Mouse (Mus musculus) heart, embryonic 11.5 days (tissue): ENCODE data around the gene Thpo. TPM values are rescaled to one million over a fixed set of nuclear protein-coding genes. Genes with fewer than 3 reads are reported as not detected.

Source experiments
- ATAC-seq: fragments of 200-750 bp; cut with Nextera tagmentation; replicated peaks from 2 replicates; pipeline ENCODE4 v1.8.0; 2017; ENCODE audit warnings: moderate library complexity; ENCODE audit not compliant: insufficient number of reproducible peaks, low FRiP score, low TSS enrichment
- H3K27ac ChIP-seq: fragments of 300-500 bp; sonication (generic); 2 replicates; pipeline ENCODE4 v1.5.1; 2014; ENCODE audit warnings: mild to moderate bottlenecking, low read depth, low read length
- H3K27me3 ChIP-seq: fragments of 300-500 bp; sonication (generic); 2 replicates; pipeline ENCODE4 v1.6.1; 2014; ENCODE audit warnings: mild to moderate bottlenecking, low read length, mixed read lengths; ENCODE audit not compliant: control insufficient read depth, insufficient read depth
- H3K36me3 ChIP-seq: fragments of 300-500 bp; sonication (generic); 2 replicates; pipeline ENCODE4 v1.6.1; 2014; ENCODE audit warnings: mild to moderate bottlenecking, low read length, moderate library complexity, mixed read lengths; ENCODE audit not compliant: control insufficient read depth, insufficient read depth
- H3K4me1 ChIP-seq: fragments of 300-500 bp; sonication (generic); 2 replicates; pipeline ENCODE4 v1.6.1; 2014; ENCODE audit warnings: low read length; ENCODE audit not compliant: control insufficient read depth, insufficient read depth
- H3K4me2 ChIP-seq: fragments of 300-500 bp; sonication (generic); 2 replicates; pipeline ENCODE4 v1.6.1; 2014; ENCODE audit warnings: mild to moderate bottlenecking, moderate library complexity
- H3K4me3 ChIP-seq: fragments of 300-500 bp; sonication (generic); 2 replicates; pipeline ENCODE4 v1.5.1; 2014; ENCODE audit warnings: low read depth, low read length
- H3K9ac ChIP-seq: fragments of 300-500 bp; sonication (generic); 2 replicates; pipeline ENCODE4 v1.6.1; 2014; ENCODE audit warnings: mild to moderate bottlenecking, low read depth, low read length, moderate library complexity
- H3K9me3 ChIP-seq: fragments of 300-500 bp; sonication (generic); replicated peaks from 2 replicates; pipeline ENCODE4 v1.6.1; 2016; ENCODE audit warnings: low read length; ENCODE audit not compliant: control insufficient read depth
- WGBS: fragments of 180-500 bp; shearing (Covaris S2); extraction: QIAGEN DNeasy Blood & Tissue Kit; methylation state at CpG from one replicate; pipeline ENCODE4 v1.1.7; 2014; ENCODE audit not compliant: insufficient replicate concordance; 5-methylcytosine and 5-hydroxymethylcytosine counted together
- polyA plus RNA-seq: library from polyadenylated mRNA; unstranded; fragments of >200 nt; fragmentation: Nextera tagmentation; extraction: Ambion mirVana; gene quantifications from 2 replicates; pipeline ENCODE4 v1.2.1, GENCODE M21; 2014

Thpo gene
- polyA plus RNA-seq, result 0.49 TPM in 1 of 2 replicates, not detected in the other

DNA sequence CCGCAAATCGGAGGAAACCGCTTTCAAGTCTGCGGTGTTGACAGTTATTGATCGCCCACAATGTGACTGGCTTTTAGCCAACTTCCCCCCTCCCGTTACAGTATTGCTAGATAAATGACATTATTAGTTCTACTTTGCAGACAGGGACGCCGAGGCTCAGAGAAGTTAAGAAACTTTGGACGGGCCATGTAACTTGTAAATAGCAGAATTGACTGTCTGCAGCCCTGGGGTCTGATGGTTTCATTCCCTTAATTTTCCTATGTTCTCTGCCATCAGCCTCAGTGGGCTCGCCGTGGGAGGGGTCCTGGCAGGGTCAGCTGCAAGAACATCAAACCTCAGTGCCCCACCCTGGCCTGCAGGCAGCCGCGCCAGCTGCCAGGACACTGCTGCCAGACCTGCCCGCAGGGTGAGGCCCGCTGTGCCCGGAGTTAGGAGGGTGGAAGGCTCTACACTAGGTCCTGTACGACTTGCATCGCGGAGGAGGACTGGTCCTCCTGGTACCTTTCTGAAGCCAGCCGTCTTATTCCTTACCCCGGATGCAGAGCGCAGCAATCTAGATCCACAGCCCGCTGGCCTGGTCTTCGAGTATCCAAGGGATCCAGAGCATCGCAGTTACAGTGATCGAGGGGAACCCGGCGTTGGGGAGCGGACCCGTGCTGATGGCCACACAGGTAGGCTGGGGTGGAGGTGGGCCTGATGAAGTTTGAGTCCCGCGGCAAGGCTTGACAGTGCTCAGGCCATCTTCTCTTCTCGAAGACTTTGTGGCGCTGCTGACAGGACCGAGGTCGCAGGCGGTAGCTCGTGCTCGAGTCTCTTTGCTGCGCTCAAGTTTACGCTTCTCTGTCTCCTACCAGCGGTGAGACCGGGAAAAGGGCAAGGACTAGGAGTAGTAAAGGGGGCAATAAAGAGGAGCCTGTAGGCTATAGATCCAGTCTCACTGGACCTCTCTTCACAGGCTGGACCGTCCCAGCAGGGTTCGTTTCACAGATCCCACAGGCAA, at the start of gene Thpo:
Gene Thpo, minus strand, starts transcription at position 781 of the 1,000 bp plus-strand sequence.
- peak within 1 kb of the TSS; percentile 99 for H3K4me2 ChIP-seq
- peak within 1 kb of the TSS; percentile 75 for H3K9ac ChIP-seq
- no peaks in the 10 kb centered on the region for H3K36me3 ChIP-seq
- H3K4me3 ChIP-seq, result peak within 1 kb of the TSS; percentile 63
- peaks cover 6% of the 10 kb centered on the region; the same call in 1 of the 2 replicates for H3K4me1 ChIP-seq
- no peaks in the 10 kb centered on the region for H3K9me3 ChIP-seq
- H3K27me3 ChIP-seq, result peaks cover 51% of the 10 kb centered on the region
- no peak for ATAC-seq
- WGBS, result 3% methylated on average over 45 of the region's 45 CpGs
- H3K27ac ChIP-seq, result no peak within 1 kb of the TSS

DNA sequence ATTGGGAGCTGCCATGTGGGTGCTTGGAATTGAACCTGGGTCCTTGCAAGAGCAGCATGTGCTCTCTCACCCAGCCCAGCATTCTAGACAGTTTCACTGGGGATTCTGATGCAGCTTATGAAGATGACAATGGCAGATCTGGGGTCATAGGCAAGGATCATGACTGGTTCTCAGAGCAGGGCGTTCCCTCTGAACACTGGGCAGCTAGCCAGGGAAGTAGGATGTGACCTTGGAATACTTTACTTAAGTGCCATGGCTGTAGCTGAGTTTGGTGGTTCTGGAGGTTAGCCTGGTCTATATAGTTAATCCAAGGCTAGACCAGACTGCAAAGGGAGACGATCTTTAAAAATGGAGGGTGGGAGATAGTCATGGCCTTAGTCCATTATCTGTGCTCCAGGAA, 49.6 kb upstream of the Thpo start:
- Histone ChIP-seq H3K4me1 (no peaks in the 10 kb centered on the region), H3K27me3 (no peaks in the 10 kb centered on the region), H3K27ac (no peak overlapping the region), H3K4me2 (no peak overlapping the region), H3K9me3 (no peaks in the 10 kb centered on the region), H3K36me3 (no peaks in the 10 kb centered on the region), H3K9ac (no peak overlapping the region), H3K4me3 (no peak overlapping the region)
- WGBS, result 85% methylated on average over 2 of the region's 2 CpGs
- ATAC-seq, result no peak

DNA sequence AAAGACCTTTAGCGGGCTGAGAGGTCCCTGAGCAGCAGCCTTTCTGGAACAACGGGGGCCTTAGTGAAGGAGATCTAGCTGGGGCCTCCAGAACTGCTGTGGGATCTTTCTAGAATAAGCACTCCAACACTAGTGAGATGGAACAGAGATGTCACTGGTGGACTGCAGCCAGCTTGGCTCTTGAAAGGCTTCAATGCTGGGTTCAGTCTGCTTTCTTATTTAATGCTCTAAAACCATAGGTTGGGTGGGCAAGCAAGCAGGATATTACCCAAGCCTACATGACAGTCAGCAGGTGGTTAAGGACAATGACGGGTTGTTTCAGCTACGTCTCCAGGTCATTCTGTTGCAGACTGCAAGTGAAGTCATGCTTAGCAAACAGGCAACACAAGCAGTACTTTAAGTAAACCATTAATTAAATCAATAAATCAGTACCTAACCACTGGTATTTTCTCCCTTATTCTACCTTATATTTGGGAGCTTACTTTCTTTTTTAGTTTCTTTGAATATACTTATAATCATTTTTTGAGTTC, 46.9 kb upstream of the Thpo start:
- Histone ChIP-seq H3K27ac (no peak overlapping the region), H3K4me1 (no peaks in the 10 kb centered on the region)

DNA sequence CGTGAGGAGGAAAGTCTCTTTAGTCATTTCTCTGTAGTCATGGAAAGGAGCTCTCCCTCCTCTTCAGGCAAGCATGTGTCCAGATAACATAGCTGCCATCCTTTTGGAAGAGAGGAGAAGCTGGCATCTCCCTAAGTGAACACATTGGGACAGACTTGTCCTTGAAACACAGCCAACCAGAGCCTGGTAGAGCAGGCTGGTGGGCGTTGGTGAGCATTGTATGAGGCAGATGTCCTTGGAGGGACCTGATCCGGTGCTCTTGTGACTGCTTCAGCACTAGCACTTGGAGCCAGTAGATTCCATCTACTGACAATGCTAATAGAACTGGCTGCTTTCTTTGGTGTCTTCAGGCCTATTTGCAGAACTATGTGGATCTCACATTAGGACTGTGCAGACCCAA, 45.5 kb upstream of the Thpo start:
- ATAC-seq, result no peak
- 68% methylated on average over 3 of the region's 3 CpGs for WGBS
- no peaks in the 10 kb centered on the region for H3K36me3 ChIP-seq
- H3K27me3 ChIP-seq, result no peaks in the 10 kb centered on the region
- H3K9me3 ChIP-seq, result no peaks in the 10 kb centered on the region
- H3K9ac ChIP-seq, result no peak overlapping the region
- H3K4me2 ChIP-seq, result no peak overlapping the region
- no peaks in the 10 kb centered on the region for H3K4me1 ChIP-seq
- no peak overlapping the region for H3K4me3 ChIP-seq
- H3K27ac ChIP-seq, result no peak overlapping the region

More for the DNA sequence above, 46.9 kb upstream of the Thpo start:
- H3K4me2 ChIP-seq, result no peak overlapping the region
- H3K9me3 ChIP-seq, result no peaks in the 10 kb centered on the region
- no peak overlapping the region for H3K9ac ChIP-seq
- H3K4me3 ChIP-seq, result no peak overlapping the region
- ATAC-seq, result no peak
- no peaks in the 10 kb centered on the region for H3K36me3 ChIP-seq
- no peaks in the 10 kb centered on the region for H3K27me3 ChIP-seq
- WGBS, result 72% methylated on average over 4 of the region's 4 CpGs

DNA sequence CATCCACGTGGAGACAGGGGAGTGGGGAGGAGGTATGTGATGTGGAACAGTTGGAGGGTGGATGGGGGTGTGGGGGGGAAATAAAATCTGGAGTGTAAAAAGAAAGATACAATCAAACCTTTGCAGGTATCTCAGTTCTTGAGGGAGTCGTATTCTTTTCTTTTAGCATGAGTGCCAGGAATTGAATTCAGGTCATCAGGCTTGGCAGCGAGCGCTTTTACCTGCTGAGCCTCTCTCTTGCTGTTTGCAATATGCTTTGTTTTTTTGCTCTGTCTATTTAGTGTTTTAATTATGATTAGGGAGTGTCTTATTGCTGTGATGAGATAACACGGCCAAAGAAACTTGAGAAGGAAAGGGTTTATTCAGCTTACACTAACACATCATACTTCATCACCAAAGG, 40.7 kb upstream of the Thpo start:
- Histone ChIP-seq H3K36me3 (no peaks in the 10 kb centered on the region), H3K4me3 (no peak overlapping the region), H3K9ac (no peak overlapping the region), H3K4me2 (no peak overlapping the region), H3K4me1 (no peaks in the 10 kb centered on the region), H3K27me3 (no peaks in the 10 kb centered on the region), H3K27ac (no peak overlapping the region), H3K9me3 (peaks cover 4% of the 10 kb centered on the region; the same call in 1 of the 2 replicates)
- 68% methylated on average over 5 of the region's 5 CpGs for WGBS
- ATAC-seq, result no peak

DNA sequence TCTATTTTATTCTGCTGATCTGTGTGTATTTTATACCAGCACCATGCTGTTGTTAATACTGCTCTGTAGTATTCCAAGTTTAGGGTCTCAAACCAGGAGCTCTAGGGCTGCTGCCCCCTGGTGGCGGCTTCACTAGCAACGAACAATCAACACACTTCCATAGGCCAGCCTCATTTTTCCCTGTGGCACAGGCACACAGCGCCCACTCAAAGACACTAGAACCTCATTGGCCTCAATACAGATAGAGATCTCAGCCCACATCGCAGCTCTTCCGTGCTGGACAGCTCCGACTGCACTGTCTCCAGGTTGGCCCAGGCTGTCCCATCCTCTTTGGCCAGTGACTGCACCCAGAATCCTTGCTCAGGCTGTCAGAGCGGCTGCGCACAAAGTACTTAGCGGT, 30.9 kb upstream of the Thpo start:
- Histone ChIP-seq H3K4me1 (no peaks in the 10 kb centered on the region), H3K36me3 (no peaks in the 10 kb centered on the region), H3K9ac (no peak overlapping the region), H3K27ac (no peak overlapping the region), H3K27me3 (no peaks in the 10 kb centered on the region), H3K4me2 (no peak overlapping the region), H3K9me3 (no peaks in the 10 kb centered on the region), H3K4me3 (no peak overlapping the region)
- no peak for ATAC-seq
- WGBS, result 36% methylated on average over 9 of the region's 9 CpGs

DNA sequence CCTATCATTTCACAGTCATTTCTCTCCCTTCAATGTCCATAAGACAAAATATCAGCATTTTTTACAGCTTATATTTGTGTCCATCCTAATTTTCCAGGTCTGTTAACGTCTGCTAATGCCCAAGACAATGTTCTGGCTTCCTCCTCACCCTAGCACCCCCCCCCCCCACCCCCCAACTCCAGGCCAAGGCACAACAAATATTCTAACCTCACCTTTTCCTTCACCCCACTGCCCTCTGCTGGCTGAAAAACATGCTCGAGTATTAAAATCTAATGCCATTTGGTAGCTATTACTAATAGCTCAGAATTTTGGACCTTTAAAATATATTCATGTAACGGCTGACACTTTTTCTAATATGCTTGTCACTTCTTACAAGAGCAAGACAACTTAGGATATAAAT, 27.4 kb upstream of the Thpo start:
- Histone ChIP-seq H3K9me3 (no peaks in the 10 kb centered on the region), H3K4me2 (no peak overlapping the region), H3K27me3 (no peaks in the 10 kb centered on the region), H3K4me1 (no peaks in the 10 kb centered on the region), H3K4me3 (no peak overlapping the region), H3K27ac (no peak overlapping the region), H3K9ac (no peak overlapping the region), H3K36me3 (no peaks in the 10 kb centered on the region)
- 10% methylated on average over 3 of the region's 3 CpGs for WGBS
- no peak for ATAC-seq

DNA sequence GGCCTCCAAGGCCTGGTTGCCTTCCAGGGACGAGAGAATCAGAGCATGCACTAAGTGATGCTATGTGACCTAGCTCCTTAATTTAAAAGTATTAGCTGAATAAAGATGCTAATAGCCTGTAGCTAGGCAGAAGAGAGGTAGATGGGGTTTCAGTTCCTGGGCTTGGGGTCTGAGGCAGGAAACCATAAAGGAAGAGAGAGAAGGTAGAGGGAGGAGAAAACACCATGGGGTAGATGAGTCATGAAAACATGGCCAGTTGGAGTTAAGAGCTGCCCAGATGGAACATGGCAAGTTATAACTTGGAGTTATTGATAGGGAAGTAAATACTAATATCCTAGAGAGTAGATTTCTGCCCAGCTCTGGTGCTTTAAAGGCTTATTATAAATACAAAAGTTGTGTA, 23.1 kb upstream of the Thpo start:
- Histone ChIP-seq H3K4me2 (no peak overlapping the region), H3K27ac (no peak overlapping the region), H3K4me3 (no peak overlapping the region), H3K36me3 (no peaks in the 10 kb centered on the region), H3K4me1 (no peaks in the 10 kb centered on the region), H3K9ac (no peak overlapping the region), H3K9me3 (no peaks in the 10 kb centered on the region), H3K27me3 (no peaks in the 10 kb centered on the region)
- ATAC-seq, result no peak
- 76% methylated on average over 1 of the region's 1 CpGs for WGBS
